Mouse (Mus musculus): Measurements from ENCODE around the gene Psmb9. TPM values are rescaled to one million over a fixed set of nuclear protein-coding genes. Genes with fewer than 3 reads are reported as not detected.
"Not testable (repeated sequence)": the region's sequence is repeated elsewhere in the genome, so short reads cannot be mapped to it uniquely, and the experiment has no call there.

Psmb9 gene
- polyA plus RNA-seq, 1 experiment from 2014 or later = 3.1 TPM

GRCm38 (mm10) chr17:34155534-34155933, 32.0 kb downstream of the Psmb9 start:
- Histone ChIP-seq H3K4me1 (replicated peaks) (no peaks in the 10 kb centered on the region), H3K4me3 (no peak overlapping the region), H3K27me3 (peaks cover 15% of the 10 kb centered on the region; the same call in 1 of the 2 replicates), H3K9me3 (replicated peaks) (no peaks in the 10 kb centered on the region), H3K36me3 (no peaks in the 10 kb centered on the region), H3K27ac (no peak overlapping the region), H3K9ac (no peak overlapping the region), H3K4me2 (no peak overlapping the region)
- no peak for ATAC-seq (replicated peaks; ENCODE audit: insufficient number of reproducible peaks, insufficient read depth, low FRiP score, low read depth)
- WGBS = 51% methylated on average over 5 of the region's 5 CpGs

GRCm38 (mm10) chr17:34152923-34153322, 34.6 kb downstream of the Psmb9 start, which contains the start of gene H2-DMb1:
TSS of gene H2-DMb1 (plus strand) at chr17:34153072.
- Histone ChIP-seq H3K9ac (no peak within 1 kb of the TSS), H3K9me3 (replicated peaks) (no peaks in the 10 kb centered on the region), H3K27me3 (peaks cover 11% of the 10 kb centered on the region; the same call in 1 of the 2 replicates), H3K4me3 (no peak within 1 kb of the TSS), H3K4me2 (no peak within 1 kb of the TSS), H3K27ac (no peak within 1 kb of the TSS), H3K4me1 (replicated peaks) (no peaks in the 10 kb centered on the region), H3K36me3 (no peaks in the 10 kb centered on the region)
- no peak for ATAC-seq (replicated peaks; ENCODE audit: insufficient number of reproducible peaks, insufficient read depth, low FRiP score, low read depth)
- 49% methylated on average over 4 of the region's 4 CpGs for WGBS

- H3K4me2 ChIP-seq = no peak overlapping the region
- no peak overlapping the region for H3K27ac ChIP-seq
- no peaks in the 10 kb centered on the region for H3K36me3 ChIP-seq
- H3K4me1 ChIP-seq (replicated peaks) = peaks cover 3% of the 10 kb centered on the region
- no peaks in the 10 kb centered on the region for H3K9me3 ChIP-seq (replicated peaks)
- H3K27me3 ChIP-seq = peaks cover 28% of the 10 kb centered on the region
- WGBS = 75% methylated on average over 3 of the region's 3 CpGs
- no peak overlapping the region for H3K9ac ChIP-seq
- ATAC-seq (replicated peaks; ENCODE audit: insufficient number of reproducible peaks, insufficient read depth, low FRiP score, low read depth) = no peak
- H3K4me3 ChIP-seq = no peak overlapping the region
Measured at GRCm38 (mm10) chr17:34144960-34145371, 42.6 kb downstream of the Psmb9 start.

GRCm38 (mm10) chr17:34144221-34144620, 43.3 kb downstream of the Psmb9 start:
- not testable (repeated sequence) for H3K9me3 ChIP-seq (replicated peaks); ATAC-seq (replicated peaks; ENCODE audit: insufficient number of reproducible peaks, insufficient read depth, low FRiP score, low read depth); H3K4me3 ChIP-seq; H3K4me2 ChIP-seq; H3K36me3 ChIP-seq; H3K27ac ChIP-seq; H3K9ac ChIP-seq
- Histone ChIP-seq H3K4me1 (replicated peaks) (peaks cover 11% of the 10 kb centered on the region), H3K27me3 (peaks cover 35% of the 10 kb centered on the region)
- 84% methylated on average over 4 of the region's 4 CpGs for WGBS

GRCm38 (mm10) chr17:34143461-34143860, 44.1 kb downstream of the Psmb9 start:
- Histone ChIP-seq H3K36me3 (no peaks in the 10 kb centered on the region), H3K4me3 (no peak overlapping the region), H3K9me3 (replicated peaks) (no peaks in the 10 kb centered on the region), H3K27me3 (peaks cover 43% of the 10 kb centered on the region), H3K27ac (no peak overlapping the region), H3K4me1 (replicated peaks) (peaks cover 14% of the 10 kb centered on the region), H3K4me2 (no peak overlapping the region), H3K9ac (no peak overlapping the region)
- ATAC-seq (replicated peaks; ENCODE audit: insufficient number of reproducible peaks, insufficient read depth, low FRiP score, low read depth) = no peak
- WGBS = 60% methylated on average over 5 of the region's 5 CpGs

GRCm38 (mm10) chr17:34143033-34143432, 44.5 kb downstream of the Psmb9 start, which contains the start of gene H2-DMb2:
TSS of gene H2-DMb2 (plus strand) at chr17:34143307.
- Histone ChIP-seq H3K4me3 (no peak within 1 kb of the TSS), H3K9me3 (replicated peaks) (no peaks in the 10 kb centered on the region), H3K9ac (no peak within 1 kb of the TSS), H3K27ac (peak within 1 kb of the TSS; percentile 5; the same call in 1 of the 2 replicates), H3K27me3 (peaks cover 47% of the 10 kb centered on the region), H3K36me3 (no peaks in the 10 kb centered on the region), H3K4me1 (replicated peaks) (peaks cover 14% of the 10 kb centered on the region), H3K4me2 (no peak within 1 kb of the TSS)
- ATAC-seq (replicated peaks; ENCODE audit: insufficient number of reproducible peaks, insufficient read depth, low FRiP score, low read depth) = peak; percentile 41; the same call in 1 of the 2 replicates
- WGBS = 34% methylated on average over 7 of the region's 7 CpGs

- 60% methylated on average over 7 of the region's 7 CpGs for WGBS
- H3K4me1 ChIP-seq (replicated peaks) = peaks cover 14% of the 10 kb centered on the region
- H3K36me3 ChIP-seq = no peaks in the 10 kb centered on the region
- peak overlapping the region; percentile 5; the same call in 1 of the 2 replicates for H3K27ac ChIP-seq
- no peak for ATAC-seq (replicated peaks; ENCODE audit: insufficient number of reproducible peaks, insufficient read depth, low FRiP score, low read depth)
- no peaks in the 10 kb centered on the region for H3K9me3 ChIP-seq (replicated peaks)
- no peak overlapping the region for H3K4me3 ChIP-seq
- H3K9ac ChIP-seq = no peak overlapping the region
- no peak overlapping the region for H3K4me2 ChIP-seq
- H3K27me3 ChIP-seq = peaks cover 48% of the 10 kb centered on the region
Measured at GRCm38 (mm10) chr17:34142456-34143010, 45.0 kb downstream of the Psmb9 start.

GRCm38 (mm10) chr17:34141448-34141847, 46.1 kb downstream of the Psmb9 start:
- no peak overlapping the region for H3K27ac ChIP-seq
- H3K4me2 ChIP-seq = no peak overlapping the region
- H3K36me3 ChIP-seq = no peaks in the 10 kb centered on the region
- ATAC-seq (replicated peaks; ENCODE audit: insufficient number of reproducible peaks, insufficient read depth, low FRiP score, low read depth) = no peak
- peaks cover 57% of the 10 kb centered on the region for H3K27me3 ChIP-seq
- H3K4me3 ChIP-seq = no peak overlapping the region
- no peaks in the 10 kb centered on the region for H3K9me3 ChIP-seq (replicated peaks)
- H3K9ac ChIP-seq = no peak overlapping the region
- 51% methylated on average over 4 of the region's 4 CpGs for WGBS
- H3K4me1 ChIP-seq (replicated peaks) = peaks cover 14% of the 10 kb centered on the region

GRCm38 (mm10) chr17:34140240-34140639, 47.3 kb downstream of the Psmb9 start:
- Histone ChIP-seq H3K9me3 (replicated peaks) (no peaks in the 10 kb centered on the region), H3K4me3 (peak overlapping the region; percentile 42), H3K4me1 (replicated peaks) (peaks cover 19% of the 10 kb centered on the region), H3K27me3 (peaks cover 61% of the 10 kb centered on the region), H3K4me2 (peak overlapping the region; percentile 75), H3K36me3 (no peaks in the 10 kb centered on the region), H3K27ac (no peak overlapping the region), H3K9ac (no peak overlapping the region)
- no peak for ATAC-seq (replicated peaks; ENCODE audit: insufficient number of reproducible peaks, insufficient read depth, low FRiP score, low read depth)
- WGBS = 5% methylated on average over 5 of the region's 5 CpGs

GRCm38 (mm10) chr17:34139416-34139815, 48.1 kb downstream of the Psmb9 start:
- Histone ChIP-seq H3K36me3 (no peaks in the 10 kb centered on the region), H3K4me3 (peak overlapping the region; percentile 42), H3K27me3 (peaks cover 59% of the 10 kb centered on the region), H3K9me3 (replicated peaks) (no peaks in the 10 kb centered on the region), H3K9ac (peak overlapping the region; percentile 25; the same call in 1 of the 2 replicates), H3K27ac (no peak overlapping the region), H3K4me1 (replicated peaks) (peaks cover 19% of the 10 kb centered on the region), H3K4me2 (peak overlapping the region; percentile 75)
- WGBS = 12% methylated on average over 16 of the region's 16 CpGs
- ATAC-seq (replicated peaks; ENCODE audit: insufficient number of reproducible peaks, insufficient read depth, low FRiP score, low read depth) = no peak

- H3K4me1 ChIP-seq (replicated peaks) = peaks cover 19% of the 10 kb centered on the region
- WGBS = 74% methylated on average over 7 of the region's 7 CpGs
- no peak overlapping the region for H3K9ac ChIP-seq
- H3K36me3 ChIP-seq = no peaks in the 10 kb centered on the region
- no peak overlapping the region for H3K4me2 ChIP-seq
- ATAC-seq (replicated peaks; ENCODE audit: insufficient number of reproducible peaks, insufficient read depth, low FRiP score, low read depth) = no peak
- H3K27me3 ChIP-seq = peaks cover 59% of the 10 kb centered on the region
- H3K27ac ChIP-seq = no peak overlapping the region
- no peak overlapping the region for H3K4me3 ChIP-seq
- no peaks in the 10 kb centered on the region for H3K9me3 ChIP-seq (replicated peaks)
Measured at GRCm38 (mm10) chr17:34138655-34139054, 48.9 kb downstream of the Psmb9 start.

- no peak overlapping the region for H3K4me2 ChIP-seq
- peaks cover 19% of the 10 kb centered on the region for H3K4me1 ChIP-seq (replicated peaks)
- H3K27ac ChIP-seq = no peak overlapping the region
- no peaks in the 10 kb centered on the region for H3K36me3 ChIP-seq
- H3K9ac ChIP-seq = no peak overlapping the region
- H3K27me3 ChIP-seq = peaks cover 59% of the 10 kb centered on the region
- H3K9me3 ChIP-seq (replicated peaks) = no peaks in the 10 kb centered on the region
- 67% methylated on average over 7 of the region's 7 CpGs for WGBS
- no peak for ATAC-seq (replicated peaks; ENCODE audit: insufficient number of reproducible peaks, insufficient read depth, low FRiP score, low read depth)
- H3K4me3 ChIP-seq = no peak overlapping the region
Measured at GRCm38 (mm10) chr17:34137601-34138000, 50.0 kb downstream of the Psmb9 start.

Measured in heart, embryonic 15.5 days (tissue).